Mouse (Mus musculus) frontal cortex, postnatal 36 days (tissue): ENCODE measurements at regions not wholly inside any gene's neighbourhood (a gene's known extent, or its start where the extent isn't known, plus 50 kb on each side); places are given as distances from the start of the nearest gene placed in this dataset.

ENCODE experiments used
- DNase-seq, 2 experiments: peaks; one replicate each; pipeline ENCODE4 v3.0.0; 2022; ENCODE audit warnings: low spot score in 2 of 2

- DNase-seq: no peak
These were observed 152.6 kb downstream of the Adam29 start for GRCm38 (mm10) chr8:55754189-55754588.

- no peak for DNase-seq
These were observed 182.2 kb downstream of the Adam29 start for GRCm38 (mm10) chr8:55724303-55725279.

- no peak for DNase-seq
These were observed 215.0 kb downstream of the Adam29 start for GRCm38 (mm10) chr8:55691791-55692190.

GRCm38 (mm10) chr8:55680436-55680835, 226.3 kb downstream of the Adam29 start:
- DNase-seq: no peak

GRCm38 (mm10) chr8:55638716-55639115, 268.0 kb downstream of the Adam29 start:
- no peak for DNase-seq

- DNase-seq: peak in 1 of 2 experiments; percentile 2
These were observed 284.3 kb downstream of the Adam29 start for GRCm38 (mm10) chr8:55622399-55622798.
